Mouse (Mus musculus) gastrocnemius, adult 18-20 months (tissue): ENCODE data around the gene Rcn3. TPM values are rescaled to one million over a fixed set of nuclear protein-coding genes. Genes with fewer than 3 reads are reported as not detected.
"Not testable (repeated sequence)": the region's sequence is repeated elsewhere in the genome, so short reads cannot be mapped to it uniquely, and the experiment has no call there.

ENCODE experiments used
- DNase-seq: peaks from one replicate; pipeline ENCODE4 v3.0.0; 2021; ENCODE audit warnings: low spot score
- total RNA-seq, 2 experiments: library from RNA; stranded (reverse); gene quantifications; 2 replicates each; pipeline ENCODE4 v1.2.3; 2021

Rcn3 gene
- total RNA-seq, 2 experiments from 2014 or later = 8.0 to 12.5 TPM

- no peak for DNase-seq
These were observed 33.2 kb upstream of the Rcn3 start for GRCm38 (mm10) chr7:45125144-45125600.

GRCm38 (mm10) chr7:45124224-45125143, 32.5 kb upstream of the Rcn3 start, which contains the start of gene Rps11:
Rps11 (minus strand) TSS chr7:45124439.
- peak; percentile 100 for DNase-seq

GRCm38 (mm10) chr7:45123186-45123570, 31.2 kb upstream of the Rcn3 start:
- DNase-seq = no peak

GRCm38 (mm10) chr7:45122561-45123185, 30.7 kb upstream of the Rcn3 start:
- no peak for DNase-seq

GRCm38 (mm10) chr7:45121966-45122365, 29.9 kb upstream of the Rcn3 start:
- no peak for DNase-seq

GRCm38 (mm10) chr7:45121404-45121803, 29.4 kb upstream of the Rcn3 start:
- peak; percentile 38 for DNase-seq

- no peak for DNase-seq
These were observed 28.0 kb upstream of the Rcn3 start for GRCm38 (mm10) chr7:45119780-45120709.

GRCm38 (mm10) chr7:45118336-45118735, 26.3 kb upstream of the Rcn3 start:
- no peak for DNase-seq

- DNase-seq = no peak
These were observed 25.5 kb upstream of the Rcn3 start for GRCm38 (mm10) chr7:45117566-45117965.

- no peak for DNase-seq
These were observed 21.5 kb upstream of the Rcn3 start for GRCm38 (mm10) chr7:45113476-45113875.

GRCm38 (mm10) chr7:45112529-45112928, 20.5 kb upstream of the Rcn3 start:
- no peak for DNase-seq

- no peak for DNase-seq
These were observed 19.9 kb upstream of the Rcn3 start for GRCm38 (mm10) chr7:45111940-45112339.

GRCm38 (mm10) chr7:45110089-45110488, 18.1 kb upstream of the Rcn3 start:
- not testable (repeated sequence) for DNase-seq

- DNase-seq = no peak
These were observed 15.1 kb upstream of the Rcn3 start for GRCm38 (mm10) chr7:45107052-45107645.

- no peak for DNase-seq
These were observed 14.4 kb upstream of the Rcn3 start for GRCm38 (mm10) chr7:45106441-45106840.

- DNase-seq = no peak
These were observed 13.5 kb upstream of the Rcn3 start for GRCm38 (mm10) chr7:45105491-45105890.

GRCm38 (mm10) chr7:45104941-45105340, 12.9 kb upstream of the Rcn3 start:
- no peak for DNase-seq

GRCm38 (mm10) chr7:45103652-45104180, 11.7 kb upstream of the Rcn3 start, which contains the start of gene Fcgrt:
Fcgrt (minus strand) TSS chr7:45103851.
- DNase-seq = peak; percentile 97

- DNase-seq = peak; percentile 46
These were observed 11.0 kb upstream of the Rcn3 start for GRCm38 (mm10) chr7:45102940-45103585.

- no peak for DNase-seq
These were observed 10.4 kb upstream of the Rcn3 start for GRCm38 (mm10) chr7:45102441-45102840.
